Mouse (Mus musculus) kidney, adult 8-10 months (tissue): Measurements from ENCODE around the gene Mmp17.
A peak's percentile ranks its signal among the peaks of the same experiment; 100 is the strongest.

Source experiments
- DNase-seq, 2 experiments: peaks; one replicate each; pipeline ENCODE4 v3.0.0; 2022

Gene Mmp17

GRCm38 (mm10) chr5:129583761-129584582 is at the start of gene Mmp17:
TSS of gene Mmp17 (plus strand) at chr5:129584169.
- peak; percentile 77 to 89 for DNase-seq

- peak in 1 of 2 experiments; percentile 55 for DNase-seq
Measured at GRCm38 (mm10) chr5:129534500-129534899, 49.5 kb upstream of the Mmp17 start.

GRCm38 (mm10) chr5:129535021-129535420 is 48.9 kb upstream of the Mmp17 start:
- peak in 1 of 2 experiments; percentile 29 for DNase-seq

GRCm38 (mm10) chr5:129535431-129535830 is 48.5 kb upstream of the Mmp17 start:
- DNase-seq = no peak

- DNase-seq = no peak
Measured at GRCm38 (mm10) chr5:129538826-129539225, 45.1 kb upstream of the Mmp17 start.

- no peak for DNase-seq
Measured at GRCm38 (mm10) chr5:129542236-129542635, 41.7 kb upstream of the Mmp17 start.

GRCm38 (mm10) chr5:129545787-129546186 is 38.2 kb upstream of the Mmp17 start:
- no peak for DNase-seq

GRCm38 (mm10) chr5:129549716-129550115 is 34.3 kb upstream of the Mmp17 start:
- peak; percentile 75 to 84 for DNase-seq

- DNase-seq = peak; percentile 61 to 74
Measured at GRCm38 (mm10) chr5:129550790-129551189, 33.2 kb upstream of the Mmp17 start.

- peak; percentile 45 to 58 for DNase-seq
Measured at GRCm38 (mm10) chr5:129551991-129552390, 32.0 kb upstream of the Mmp17 start.

- no peak for DNase-seq
Measured at GRCm38 (mm10) chr5:129553642-129554041, 30.3 kb upstream of the Mmp17 start.

GRCm38 (mm10) chr5:129558591-129558990 is 25.4 kb upstream of the Mmp17 start:
- DNase-seq = no peak

GRCm38 (mm10) chr5:129559283-129559682 is 24.7 kb upstream of the Mmp17 start:
- DNase-seq = no peak

GRCm38 (mm10) chr5:129562342-129562741 is 21.6 kb upstream of the Mmp17 start:
- no peak for DNase-seq

- DNase-seq = no peak
Measured at GRCm38 (mm10) chr5:129568596-129568995, 15.4 kb upstream of the Mmp17 start.

GRCm38 (mm10) chr5:129578201-129578600 is 5.8 kb upstream of the Mmp17 start:
- DNase-seq = peak; percentile 69 to 82

- DNase-seq = no peak
Measured at GRCm38 (mm10) chr5:129580046-129580445, 3.9 kb upstream of the Mmp17 start.

- no peak for DNase-seq
Measured at GRCm38 (mm10) chr5:129580572-129580971, 3.4 kb upstream of the Mmp17 start.

GRCm38 (mm10) chr5:129581015-129581414 is 3.0 kb upstream of the Mmp17 start:
- DNase-seq = no peak

GRCm38 (mm10) chr5:129583331-129583730 is 638 bp upstream of the Mmp17 start:
- DNase-seq = no peak

- no peak for DNase-seq
Measured at GRCm38 (mm10) chr5:129584583-129585541, 893 bp downstream of the Mmp17 start.

- DNase-seq = peak; percentile 62 to 80
Measured at GRCm38 (mm10) chr5:129586016-129586415, 2.0 kb downstream of the Mmp17 start.

GRCm38 (mm10) chr5:129586471-129586870 is 2.5 kb downstream of the Mmp17 start:
- DNase-seq = no peak
